Mouse (Mus musculus) embryonic facial prominence, embryonic 10.5 days (tissue): Measurements from ENCODE around the gene Cecr2. TPM values are rescaled to one million over a fixed set of nuclear protein-coding genes. Genes with fewer than 3 reads are reported as not detected.

Source experiments
- DNase-seq: peaks from one replicate; pipeline ENCODE4 v3.0.0-alpha.2; 2017; ENCODE audit warnings: low spot score
- H3K27ac ChIP-seq: fragments of 300-500 bp; sonication (generic); replicated peaks from 2 replicates; pipeline ENCODE4 v1.5.1; 2016; ENCODE audit warnings: mild to moderate bottlenecking
- H3K27me3 ChIP-seq: fragments of 300-500 bp; sonication (generic); replicated peaks from 2 replicates; pipeline ENCODE4 v1.6.1; 2016; ENCODE audit warnings: low read depth, mild to moderate bottlenecking; ENCODE audit not compliant: poor library complexity, severe bottlenecking
- H3K36me3 ChIP-seq: fragments of 300-500 bp; sonication (generic); replicated peaks from 2 replicates; pipeline ENCODE4 v1.6.1; 2016; ENCODE audit warnings: mild to moderate bottlenecking, moderate library complexity
- H3K4me1 ChIP-seq: fragments of 300-500 bp; sonication (generic); 2 replicates; pipeline ENCODE4 v1.6.1; 2016
- H3K4me3 ChIP-seq: fragments of 300-500 bp; sonication (generic); 2 replicates; pipeline ENCODE4 v1.5.1; 2016; ENCODE audit warnings: mild to moderate bottlenecking, moderate library complexity
- H3K9me3 ChIP-seq: fragments of 300-500 bp; sonication (generic); 2 replicates; pipeline ENCODE4 v1.6.1; 2016; ENCODE audit warnings: mild to moderate bottlenecking
- WGBS: fragments of 180-500 bp; shearing (Covaris S2); methylation state at CpG from one replicate; pipeline ENCODE4 v1.1.7; 2016; 5-methylcytosine and 5-hydroxymethylcytosine counted together
- polyA plus RNA-seq: library from polyadenylated mRNA; unstranded; fragments of >200 nt; fragmentation: Nextera tagmentation; extraction: Ambion mirVana; gene quantifications from 2 replicates; pipeline ENCODE4 v1.2.1, GENCODE M21; 2016

The Cecr2 gene
- polyA plus RNA-seq, 1 experiment from 2014 or later = 11.1 TPM

- H3K27me3 ChIP-seq = no peaks in the 10 kb centered on the region
- WGBS = 94% methylated on average over 2 of the region's 2 CpGs
- H3K4me3 ChIP-seq = no peak overlapping the region
- no peak overlapping the region for H3K27ac ChIP-seq
- H3K4me1 ChIP-seq = peaks cover 6% of the 10 kb centered on the region
- DNase-seq = no peak
- no peaks in the 10 kb centered on the region for H3K36me3 ChIP-seq
- no peaks in the 10 kb centered on the region for H3K9me3 ChIP-seq
Observed at GRCm38 (mm10) chr6:120782948-120783347, 116.8 kb downstream of the Cecr2 start.

GRCm38 (mm10) chr6:120784351-120784750, 118.2 kb downstream of the Cecr2 start:
- Histone ChIP-seq H3K27ac (no peak overlapping the region), H3K9me3 (no peaks in the 10 kb centered on the region), H3K36me3 (peaks cover 3% of the 10 kb centered on the region), H3K4me3 (no peak overlapping the region), H3K27me3 (no peaks in the 10 kb centered on the region), H3K4me1 (peaks cover 6% of the 10 kb centered on the region)
- peak; percentile 21 for DNase-seq
- 62% methylated on average over 7 of the region's 7 CpGs for WGBS

- Histone ChIP-seq H3K4me1 (peaks cover 6% of the 10 kb centered on the region), H3K36me3 (peaks cover 27% of the 10 kb centered on the region), H3K27me3 (no peaks in the 10 kb centered on the region), H3K4me3 (no peak overlapping the region), H3K27ac (no peak overlapping the region), H3K9me3 (no peaks in the 10 kb centered on the region)
- 86% methylated on average over 5 of the region's 5 CpGs for WGBS
- no peak for DNase-seq
Observed at GRCm38 (mm10) chr6:120788068-120788607, 122.0 kb downstream of the Cecr2 start.

- Histone ChIP-seq H3K36me3 (peaks cover 34% of the 10 kb centered on the region), H3K9me3 (no peaks in the 10 kb centered on the region), H3K27ac (no peak overlapping the region), H3K27me3 (no peaks in the 10 kb centered on the region), H3K4me1 (peaks cover 6% of the 10 kb centered on the region), H3K4me3 (no peak overlapping the region)
- no peak for DNase-seq
Observed at GRCm38 (mm10) chr6:120788904-120789303, 122.7 kb downstream of the Cecr2 start.

GRCm38 (mm10) chr6:120790153-120790552, 124.0 kb downstream of the Cecr2 start:
- no peak overlapping the region for H3K27ac ChIP-seq
- peaks cover 47% of the 10 kb centered on the region for H3K36me3 ChIP-seq
- no peaks in the 10 kb centered on the region for H3K4me1 ChIP-seq
- DNase-seq = no peak
- no peak overlapping the region for H3K4me3 ChIP-seq
- 85% methylated on average over 11 of the region's 11 CpGs for WGBS
- H3K27me3 ChIP-seq = no peaks in the 10 kb centered on the region
- no peaks in the 10 kb centered on the region for H3K9me3 ChIP-seq

- no peaks in the 10 kb centered on the region for H3K27me3 ChIP-seq
- no peaks in the 10 kb centered on the region for H3K4me1 ChIP-seq
- H3K27ac ChIP-seq = no peak overlapping the region
- no peak overlapping the region for H3K4me3 ChIP-seq
- DNase-seq = no peak
- H3K36me3 ChIP-seq = peaks cover 52% of the 10 kb centered on the region
- WGBS = 74% methylated on average over 5 of the region's 5 CpGs
- H3K9me3 ChIP-seq = no peaks in the 10 kb centered on the region
Observed at GRCm38 (mm10) chr6:120790717-120791116, 124.5 kb downstream of the Cecr2 start.

GRCm38 (mm10) chr6:120792947-120793346, 126.8 kb downstream of the Cecr2 start:
- H3K27ac ChIP-seq = no peak overlapping the region
- no peaks in the 10 kb centered on the region for H3K27me3 ChIP-seq
- H3K4me1 ChIP-seq = no peaks in the 10 kb centered on the region
- H3K36me3 ChIP-seq = peaks cover 75% of the 10 kb centered on the region
- no peak overlapping the region for H3K4me3 ChIP-seq
- DNase-seq = no peak
- H3K9me3 ChIP-seq = no peaks in the 10 kb centered on the region
- WGBS = 85% methylated on average over 8 of the region's 8 CpGs

GRCm38 (mm10) chr6:120795422-120796086, 129.4 kb downstream of the Cecr2 start:
- no peak for DNase-seq
- peaks cover 93% of the 10 kb centered on the region for H3K36me3 ChIP-seq
- H3K27me3 ChIP-seq = no peaks in the 10 kb centered on the region

GRCm38 (mm10) chr6:120796111-120796510, 129.9 kb downstream of the Cecr2 start:
- H3K4me1 ChIP-seq = no peaks in the 10 kb centered on the region
- no peak overlapping the region for H3K4me3 ChIP-seq
- 89% methylated on average over 2 of the region's 2 CpGs for WGBS
- H3K9me3 ChIP-seq = no peaks in the 10 kb centered on the region
- no peak for DNase-seq
- H3K36me3 ChIP-seq = peaks cover 99% of the 10 kb centered on the region
- H3K27ac ChIP-seq = no peak overlapping the region
- no peaks in the 10 kb centered on the region for H3K27me3 ChIP-seq

More at GRCm38 (mm10) chr6:120795422-120796086, 129.4 kb downstream of the Cecr2 start:
- 88% methylated on average over 5 of the region's 5 CpGs for WGBS
- Histone ChIP-seq H3K4me1 (no peaks in the 10 kb centered on the region), H3K9me3 (no peaks in the 10 kb centered on the region), H3K27ac (no peak overlapping the region), H3K4me3 (no peak overlapping the region)

GRCm38 (mm10) chr6:120798019-120798418, 131.8 kb downstream of the Cecr2 start:
- 92% methylated on average over 7 of the region's 7 CpGs for WGBS
- H3K27ac ChIP-seq = no peak overlapping the region
- no peaks in the 10 kb centered on the region for H3K27me3 ChIP-seq
- peaks cover 100% of the 10 kb centered on the region for H3K36me3 ChIP-seq
- H3K9me3 ChIP-seq = no peaks in the 10 kb centered on the region
- H3K4me1 ChIP-seq = no peaks in the 10 kb centered on the region
- no peak overlapping the region for H3K4me3 ChIP-seq
- no peak for DNase-seq

GRCm38 (mm10) chr6:120798905-120799304, 132.7 kb downstream of the Cecr2 start:
- no peak overlapping the region for H3K4me3 ChIP-seq
- no peaks in the 10 kb centered on the region for H3K9me3 ChIP-seq
- 93% methylated on average over 4 of the region's 4 CpGs for WGBS
- peaks cover 100% of the 10 kb centered on the region for H3K36me3 ChIP-seq
- no peak for DNase-seq
- no peaks in the 10 kb centered on the region for H3K4me1 ChIP-seq
- no peak overlapping the region for H3K27ac ChIP-seq
- H3K27me3 ChIP-seq = no peaks in the 10 kb centered on the region

- no peaks in the 10 kb centered on the region for H3K27me3 ChIP-seq
- H3K36me3 ChIP-seq = peaks cover 100% of the 10 kb centered on the region
- H3K27ac ChIP-seq = no peak overlapping the region
- H3K4me1 ChIP-seq = no peaks in the 10 kb centered on the region
- no peaks in the 10 kb centered on the region for H3K9me3 ChIP-seq
- H3K4me3 ChIP-seq = no peak overlapping the region
- DNase-seq = no peak
- WGBS = 90% methylated on average over 4 of the region's 4 CpGs
Observed at GRCm38 (mm10) chr6:120799581-120800041, 133.4 kb downstream of the Cecr2 start.

GRCm38 (mm10) chr6:120806999-120807737, 141.0 kb downstream of the Cecr2 start:
- WGBS = 91% methylated on average over 5 of the region's 5 CpGs
- H3K36me3 ChIP-seq = peaks cover 100% of the 10 kb centered on the region
- no peaks in the 10 kb centered on the region for H3K4me1 ChIP-seq
- no peak overlapping the region for H3K27ac ChIP-seq
- no peak overlapping the region for H3K4me3 ChIP-seq
- no peaks in the 10 kb centered on the region for H3K9me3 ChIP-seq
- no peaks in the 10 kb centered on the region for H3K27me3 ChIP-seq
- DNase-seq = no peak
